Mouse (Mus musculus): ENCODE results near the gene Prrx1.

GRCm38 (mm10) chr1:163198767-163199166 lies 114.7 kb downstream of the Prrx1 start:
- no peak for TF ChIP-seq CTCF (IDR thresholded peaks at IDR 0.05; ENCODE audit: low read depth, low read length)
- TF ChIP-seq POLR2A (IDR thresholded peaks at IDR 0.05; ENCODE audit: extremely low read depth, insufficient read depth, low read length): no peak

Data from liver, adult 2 months (tissue).